Mouse (Mus musculus) limb, embryonic 11.5 days (tissue): Measurements from ENCODE around the gene Nr2f1. TPM values are rescaled to one million over a fixed set of nuclear protein-coding genes. Genes with fewer than 3 reads are reported as not detected.
A peak's percentile ranks its signal among the peaks of the same experiment; 100 is the strongest.

Source experiments
- ATAC-seq: fragments of 200-750 bp; cut with Nextera tagmentation; 2 replicates; pipeline ENCODE4 v1.8.0; 2017; ENCODE audit warnings: low read depth; ENCODE audit not compliant: insufficient number of reproducible peaks, low FRiP score, low TSS enrichment
- DNase-seq: peaks from one replicate; pipeline ENCODE4 v3.0.0-alpha.2; 2015; ENCODE audit warnings: low spot score
- H3K27ac ChIP-seq: fragments of 300-500 bp; sonication (generic); replicated peaks from 2 replicates; pipeline ENCODE4 v1.5.1; 2014; ENCODE audit warnings: low read depth, mild to moderate bottlenecking, low read length
- H3K27me3 ChIP-seq: fragments of 300-500 bp; sonication (generic); 2 replicates; pipeline ENCODE4 v1.6.1; 2014; ENCODE audit warnings: mild to moderate bottlenecking, low read length, mixed read lengths; ENCODE audit not compliant: control insufficient read depth, insufficient read depth
- H3K36me3 ChIP-seq: fragments of 300-500 bp; sonication (generic); 2 replicates; pipeline ENCODE4 v1.6.1; 2014; ENCODE audit warnings: mild to moderate bottlenecking, low read length, moderate library complexity, mixed read lengths; ENCODE audit not compliant: control insufficient read depth, insufficient read depth
- H3K4me1 ChIP-seq: fragments of 300-500 bp; sonication (generic); 2 replicates; pipeline ENCODE4 v1.6.1; 2014; ENCODE audit warnings: low read length, mixed read lengths; ENCODE audit not compliant: control insufficient read depth, insufficient read depth
- H3K4me2 ChIP-seq: fragments of 300-500 bp; sonication (generic); 2 replicates; pipeline ENCODE4 v1.6.1; 2014; ENCODE audit warnings: low read depth, mild to moderate bottlenecking, moderate library complexity; ENCODE audit not compliant: severe bottlenecking
- H3K4me3 ChIP-seq: fragments of 300-500 bp; sonication (generic); 2 replicates; pipeline ENCODE4 v1.5.1; 2014; ENCODE audit warnings: low read depth, low read length
- H3K9ac ChIP-seq: fragments of 300-500 bp; sonication (generic); 2 replicates; pipeline ENCODE4 v1.6.1; 2014; ENCODE audit warnings: mild to moderate bottlenecking, low read length
- H3K9me3 ChIP-seq: fragments of 300-500 bp; sonication (generic); 2 replicates; pipeline ENCODE4 v1.6.1; 2016; ENCODE audit warnings: low read length; ENCODE audit not compliant: control insufficient read depth
- WGBS: fragments of 180-500 bp; shearing (Covaris S2); extraction: QIAGEN DNeasy Blood & Tissue Kit; methylation state at CpG from one replicate; pipeline ENCODE4 v1.1.7; 2014; 5-methylcytosine and 5-hydroxymethylcytosine counted together
- polyA plus RNA-seq: library from polyadenylated mRNA; unstranded; fragments of >200 nt; fragmentation: Nextera tagmentation; extraction: Ambion mirVana; gene quantifications from 2 replicates; pipeline ENCODE4 v1.2.1, GENCODE M21; 2014

Nr2f1 gene
- polyA plus RNA-seq, 1 experiment from 2014 or later, result 12.2 TPM

- Histone ChIP-seq H3K36me3 (no peaks in the 10 kb centered on the region), H3K4me1 (no peaks in the 10 kb centered on the region), H3K27ac (no peak overlapping the region), H3K4me3 (no peak overlapping the region), H3K9me3 (no peaks in the 10 kb centered on the region), H3K9ac (no peak overlapping the region), H3K27me3 (peaks cover 58% of the 10 kb centered on the region), H3K4me2 (no peak overlapping the region)
- ATAC-seq, result no peak
- DNase-seq, result peak; percentile 45
- whole genome bisulfite sequencing, result 1% methylated on average over 17 of the region's 17 CpGs
These were observed 27.4 kb downstream of the Nr2f1 start for GRCm38 (mm10) chr13:78171984-78172636.

- 2% methylated on average over 15 of the region's 15 CpGs for WGBS
- Histone ChIP-seq H3K27me3 (peaks cover 52% of the 10 kb centered on the region), H3K27ac (no peak overlapping the region), H3K36me3 (no peaks in the 10 kb centered on the region), H3K4me1 (no peaks in the 10 kb centered on the region), H3K4me2 (no peak overlapping the region), H3K4me3 (no peak overlapping the region), H3K9ac (no peak overlapping the region), H3K9me3 (no peaks in the 10 kb centered on the region)
- peak; percentile 76 for DNase-seq
- no peak for ATAC-seq
These were observed 28.2 kb downstream of the Nr2f1 start for GRCm38 (mm10) chr13:78171320-78171719.

- 45% methylated on average over 4 of the region's 4 CpGs for WGBS
- no peak for ATAC-seq
- H3K4me2 ChIP-seq, result no peak overlapping the region
- H3K9me3 ChIP-seq, result no peaks in the 10 kb centered on the region
- H3K4me1 ChIP-seq, result no peaks in the 10 kb centered on the region
- H3K27me3 ChIP-seq, result peaks cover 59% of the 10 kb centered on the region
- no peak for DNase-seq
- no peak overlapping the region for H3K4me3 ChIP-seq
- H3K9ac ChIP-seq, result no peak overlapping the region
- no peak overlapping the region for H3K27ac ChIP-seq
- no peaks in the 10 kb centered on the region for H3K36me3 ChIP-seq
These were observed 31.4 kb downstream of the Nr2f1 start for GRCm38 (mm10) chr13:78168166-78168565.

GRCm38 (mm10) chr13:78164941-78165340 lies 34.6 kb downstream of the Nr2f1 start:
- DNase-seq (no peak), ATAC-seq (no peak)
- H3K27me3 ChIP-seq, result peaks cover 31% of the 10 kb centered on the region
- H3K9ac ChIP-seq, result no peak overlapping the region
- H3K4me1 ChIP-seq, result no peaks in the 10 kb centered on the region
- H3K9me3 ChIP-seq, result no peaks in the 10 kb centered on the region
- no peaks in the 10 kb centered on the region for H3K36me3 ChIP-seq
- no peak overlapping the region for H3K4me2 ChIP-seq
- no peak overlapping the region for H3K4me3 ChIP-seq
- no peak overlapping the region for H3K27ac ChIP-seq

- peaks cover 26% of the 10 kb centered on the region for H3K27me3 ChIP-seq
These were observed 36.2 kb downstream of the Nr2f1 start for GRCm38 (mm10) chr13:78163087-78163958.

GRCm38 (mm10) chr13:78162149-78162548 lies 37.4 kb downstream of the Nr2f1 start:
- H3K27me3 ChIP-seq, result peaks cover 23% of the 10 kb centered on the region

More at GRCm38 (mm10) chr13:78163087-78163958, 36.2 kb downstream of the Nr2f1 start:
- H3K9ac ChIP-seq, result peak overlapping the region; percentile 40
- ATAC-seq (peak; percentile 91), DNase-seq (peak; percentile 84)
- peak overlapping the region; percentile 96 for H3K4me2 ChIP-seq
- H3K4me1 ChIP-seq, result no peaks in the 10 kb centered on the region
- no peaks in the 10 kb centered on the region for H3K9me3 ChIP-seq
- WGBS, result under 1% methylated on average over 83 of the region's 86 CpGs
- H3K36me3 ChIP-seq, result no peaks in the 10 kb centered on the region
- H3K27ac ChIP-seq, result no peak overlapping the region
- H3K4me3 ChIP-seq, result peak overlapping the region; percentile 56

GRCm38 (mm10) chr13:78157465-78157864 lies 42.1 kb downstream of the Nr2f1 start:
- Histone ChIP-seq H3K36me3 (no peaks in the 10 kb centered on the region), H3K4me3 (no peak overlapping the region), H3K27me3 (no peaks in the 10 kb centered on the region; the same call in 1 of the 2 replicates), H3K4me1 (no peaks in the 10 kb centered on the region), H3K9me3 (no peaks in the 10 kb centered on the region), H3K9ac (no peak overlapping the region), H3K4me2 (no peak overlapping the region), H3K27ac (no peak overlapping the region)
- ATAC-seq, result no peak
- no peak for DNase-seq
- 81% methylated on average over 5 of the region's 5 CpGs for WGBS

More at GRCm38 (mm10) chr13:78162149-78162548, 37.4 kb downstream of the Nr2f1 start:
- 51% methylated on average over 2 of the region's 2 CpGs for WGBS
- H3K36me3 ChIP-seq, result no peaks in the 10 kb centered on the region
- DNase-seq (no peak), ATAC-seq (no peak)
- no peak overlapping the region for H3K4me3 ChIP-seq
- no peak overlapping the region for H3K27ac ChIP-seq
- no peak overlapping the region for H3K9ac ChIP-seq
- H3K9me3 ChIP-seq, result no peaks in the 10 kb centered on the region
- H3K4me1 ChIP-seq, result no peaks in the 10 kb centered on the region
- H3K4me2 ChIP-seq, result no peak overlapping the region
